Mouse (Mus musculus): Measurements from ENCODE around the gene Gm49358.

- TF ChIP-seq CTCF (IDR thresholded peaks at IDR 0.05; ENCODE audit: borderline replicate concordance, insufficient read depth, low read length), result no peak
- no peak for TF ChIP-seq POLR2A (IDR thresholded peaks at IDR 0.05; ENCODE audit: low read depth, low read length)
Observed at GRCm38 (mm10) chr10:86819649-86820165, 55.9 kb downstream of the Gm49358 start.
